Mouse (Mus musculus) cerebellum, adult 2 months (tissue): ENCODE data around the gene Lgals1.

ENCODE experiments used
- CTCF ChIP-seq: fragments of 200-500 bp; IDR thresholded peaks from 2 replicates; pipeline ENCODE4 v1.5.1; 2011; ENCODE audit warnings: low read depth, mild to moderate bottlenecking, control low read depth, low read length, moderate library complexity, borderline replicate concordance; ENCODE audit not compliant: insufficient read depth
- POLR2A ChIP-seq: fragments of 200-500 bp; IDR thresholded peaks from 2 replicates; pipeline ENCODE4 v1.6.1; 2011; ENCODE audit warnings: low read length, control low read depth, borderline replicate concordance; ENCODE audit not compliant: insufficient read depth

GRCm38 (mm10) chr15:78927021-78927787 is 679 bp downstream of the Lgals1 start:
- TF ChIP-seq CTCF (no peak), POLR2A (no peak)
